In the genomic region with DNA sequence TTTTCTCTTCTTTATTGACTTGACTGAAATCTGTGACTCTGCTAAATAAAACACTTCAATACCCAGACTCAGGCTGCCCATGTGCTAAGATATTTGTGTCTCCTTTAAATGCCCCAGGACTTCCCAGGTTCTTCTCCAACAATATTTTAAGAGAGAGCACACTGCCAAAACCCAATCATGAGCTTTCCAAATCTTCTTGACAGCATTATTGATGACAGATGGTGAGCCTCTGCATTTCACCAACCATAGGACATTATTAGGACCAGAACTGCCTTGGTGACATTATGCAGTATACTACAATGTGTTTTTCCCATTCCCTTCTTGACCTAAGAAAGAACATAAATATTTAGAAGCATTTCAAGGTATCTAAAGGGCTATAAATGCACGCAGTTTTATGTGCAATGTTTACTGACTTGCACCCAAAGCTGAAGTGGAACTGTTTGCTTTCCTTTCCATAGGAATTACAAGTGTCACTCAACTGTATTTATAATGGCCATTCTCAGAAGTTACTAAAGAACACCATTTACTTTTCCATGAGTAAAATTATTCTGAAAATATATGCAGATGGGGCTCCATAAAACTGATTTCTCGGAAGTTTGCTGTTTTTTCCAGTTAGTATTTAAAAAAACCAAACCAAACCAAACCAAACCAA, we compare ENCODE assay signal across 15 mouse cellular contexts.
"Had no signal": no experiment of that assay in that cellular context is flagged by ENCODE, and none has a peak within 500 bp of the region (broad histone marks: within the 10 kb centered on the region; RNA-seq: fewer than 3 reads in every experiment).

No protein-coding gene starts in this region.

- H3K27me3 ChIP-seq: kidney, embryonic 15.5 days; limb, embryonic 13.5 days; midbrain, embryonic 12.5 days; neural tube, embryonic 13.5 days; stomach, embryonic 15.5 days had no signal

- H3K4me3 ChIP-seq: kidney, embryonic 15.5 days; limb, embryonic 13.5 days; midbrain, embryonic 12.5 days; neural tube, embryonic 13.5 days; stomach, embryonic 15.5 days had no signal

- H3K4me2 ChIP-seq: kidney, embryonic 15.5 days; limb, embryonic 13.5 days; midbrain, embryonic 12.5 days; neural tube, embryonic 13.5 days; stomach, embryonic 15.5 days had no signal

- H3K27ac ChIP-seq: kidney, embryonic 15.5 days; limb, embryonic 13.5 days; liver, embryonic 14.5 days; midbrain, embryonic 12.5 days; neural tube, embryonic 13.5 days; stomach, embryonic 15.5 days had no signal

- H3K9ac ChIP-seq: kidney, embryonic 15.5 days; limb, embryonic 13.5 days; liver, embryonic 14.5 days; midbrain, embryonic 12.5 days; neural tube, embryonic 13.5 days; stomach, embryonic 15.5 days had no signal

- H3K36me3 ChIP-seq: kidney, embryonic 15.5 days; limb, embryonic 13.5 days; midbrain, embryonic 12.5 days; neural tube, embryonic 13.5 days; stomach, embryonic 15.5 days had no signal

- ATAC-seq: midbrain, embryonic 16.5 days had no signal

- H3K9me3 ChIP-seq: kidney, embryonic 15.5 days; limb, embryonic 13.5 days; midbrain, embryonic 12.5 days; neural tube, embryonic 13.5 days; stomach, embryonic 15.5 days had no signal

- H3K4me1 ChIP-seq: kidney, embryonic 15.5 days; limb, embryonic 13.5 days; stomach, embryonic 15.5 days had no signal

- DNase-seq: kidney, postnatal 14 days; left cerebral cortex, postnatal 4 days; lung, adult 18-20 months; lung, postnatal 10 days; retina, postnatal 1 day; right cerebral cortex, postnatal 4 days; spleen, adult 18-20 months; thymus, postnatal 4 days had no signal
